Mouse (Mus musculus) cortical plate, adult 2 months (tissue): ENCODE measurements around the gene Gm49320.

Source experiments
- CTCF ChIP-seq: fragments of 200-500 bp; IDR thresholded peaks from 2 replicates; pipeline ENCODE4 v1.5.1; 2011; ENCODE audit warnings: mild to moderate bottlenecking, control low read depth, low read length; ENCODE audit not compliant: insufficient read depth; ENCODE audit errors: extremely low read depth
- POLR2A ChIP-seq: fragments of 200-500 bp; IDR thresholded peaks from 2 replicates; pipeline ENCODE4 v1.6.1; 2011; ENCODE audit warnings: mild to moderate bottlenecking, low read length, control low read depth; ENCODE audit not compliant: insufficient read depth; ENCODE audit errors: extremely low read depth

- TF ChIP-seq POLR2A = no peak
- TF ChIP-seq CTCF = no peak
Observed at GRCm38 (mm10) chr8:4226739-4227347, 11.8 kb upstream of the Gm49320 start, which contains the start of gene Lrrc8e.
